Mouse (Mus musculus): ENCODE measurements at regions not wholly inside any gene's neighbourhood (a gene's known extent, or its start where the extent isn't known, plus 50 kb on each side); places are given as distances from the start of the nearest gene placed in this dataset.
"Not testable (repeated sequence)": the region's sequence is repeated elsewhere in the genome, so short reads cannot be mapped to it uniquely, and the experiment has no call there.

DNA sequence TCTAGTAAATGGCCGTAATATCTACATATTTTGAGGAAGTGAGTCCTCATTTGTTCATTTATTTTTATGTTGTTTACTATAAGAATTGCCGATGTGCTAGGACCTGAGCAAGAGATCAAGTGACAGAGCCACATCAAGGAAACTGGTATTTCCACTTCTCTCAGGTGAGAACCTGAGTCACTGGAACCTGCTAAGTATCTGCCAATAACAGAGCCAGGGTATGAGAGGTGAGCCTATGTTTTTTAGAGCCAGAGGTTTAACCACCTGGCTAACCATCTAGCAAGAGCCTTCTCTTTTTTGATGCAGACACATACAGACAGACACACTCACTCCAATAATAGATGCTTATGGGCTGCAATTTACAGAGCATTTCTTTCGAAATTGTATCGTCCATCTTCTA lies 101.2 kb upstream of the Fam78b start:
- no peak for DNase-seq (ENCODE audit: low read depth)

DNA sequence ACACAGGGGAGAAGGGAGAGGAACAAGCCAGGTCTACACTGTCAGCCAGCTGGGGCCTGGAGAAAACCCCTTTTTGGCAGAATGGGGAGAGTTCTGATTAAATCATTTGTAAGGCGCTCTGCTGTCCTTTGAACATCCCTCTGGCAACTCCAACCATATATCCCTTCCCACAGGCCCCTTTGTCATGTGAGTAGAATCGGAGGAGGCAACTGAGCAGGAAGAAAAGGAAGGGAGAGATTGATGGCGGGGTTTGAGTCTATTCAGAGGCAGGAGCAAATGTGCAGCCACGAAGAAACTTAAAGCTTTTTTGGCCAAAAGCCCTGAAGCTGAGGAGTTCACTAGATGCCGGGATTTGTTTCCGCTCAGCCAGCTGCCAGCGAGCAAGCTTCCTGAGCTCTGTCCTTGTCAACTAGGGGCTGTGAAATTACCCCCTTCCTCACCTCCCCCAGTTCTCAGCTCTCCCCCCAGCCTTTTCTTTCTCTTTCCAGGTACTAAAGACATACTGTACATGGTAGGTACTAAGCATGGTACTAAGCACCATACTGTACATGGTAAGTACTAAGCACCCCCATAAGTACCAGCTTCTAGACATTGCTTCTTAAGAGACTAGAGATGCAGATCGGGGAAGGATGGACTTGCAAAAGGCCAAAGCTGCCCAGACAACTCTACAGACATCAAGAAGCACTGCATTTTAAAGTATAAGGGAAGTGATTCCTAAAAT lies 100.6 kb upstream of the Fam78b start:
- DNase-seq (ENCODE audit: low read depth): no peak

DNA sequence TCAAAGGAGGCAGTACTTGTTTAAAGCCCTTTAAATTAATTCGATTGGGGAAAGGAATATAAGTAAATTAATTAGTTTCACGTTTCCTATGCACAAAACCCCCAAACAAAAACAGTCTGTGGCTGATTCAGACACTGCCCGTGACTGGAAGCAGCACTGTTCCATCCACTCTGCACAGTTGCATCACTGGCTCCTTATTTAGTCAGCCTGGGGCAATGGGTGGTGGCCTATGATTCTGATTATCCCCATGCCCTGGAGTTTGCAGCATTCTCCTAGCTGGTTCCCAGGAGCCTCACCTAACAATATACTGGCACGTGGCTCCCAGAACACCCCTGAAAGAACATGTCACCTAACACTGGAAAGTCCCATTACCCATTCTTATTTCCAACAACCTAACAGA lies 99.6 kb upstream of the Fam78b start:
- DNase-seq (ENCODE audit: low read depth): no peak

- DNase-seq (ENCODE audit: low read depth): no peak
These were observed 97.8 kb upstream of the Fam78b start for GRCm38 (mm10) chr1:166903417-166903816.

GRCm38 (mm10) chr1:166908231-166908805 lies 92.9 kb upstream of the Fam78b start:
- no peak for DNase-seq (ENCODE audit: low read depth)

- DNase-seq (ENCODE audit: low read depth): not testable (repeated sequence)
These were observed 89.0 kb upstream of the Fam78b start for GRCm38 (mm10) chr1:166912195-166912594.

- DNase-seq (ENCODE audit: low read depth): no peak
These were observed 78.1 kb upstream of the Fam78b start for GRCm38 (mm10) chr1:166922911-166923712.

- DNase-seq (ENCODE audit: low read depth): no peak
These were observed 77.6 kb upstream of the Fam78b start for GRCm38 (mm10) chr1:166923713-166923975.

DNA sequence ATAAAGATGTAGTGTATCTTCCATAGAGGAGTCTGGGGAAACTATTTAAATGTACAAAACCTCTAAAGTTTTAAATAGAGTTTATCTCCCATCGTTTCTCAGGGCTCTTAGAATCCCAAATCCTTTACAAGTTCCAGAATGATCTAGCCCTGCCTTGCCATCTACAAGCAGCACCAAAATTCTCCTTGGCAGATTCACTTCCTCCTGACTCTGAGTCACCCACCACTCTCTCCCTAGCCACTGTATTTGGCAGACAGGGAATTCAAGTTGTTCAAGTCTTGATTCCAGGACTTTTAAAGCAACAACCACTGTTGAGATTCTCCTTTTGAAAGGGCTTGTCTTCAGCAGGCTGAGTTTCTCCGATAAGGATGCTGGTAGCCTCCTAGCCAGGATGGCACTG lies 77.1 kb upstream of the Fam78b start:
- no peak for DNase-seq (ENCODE audit: low read depth)

DNA sequence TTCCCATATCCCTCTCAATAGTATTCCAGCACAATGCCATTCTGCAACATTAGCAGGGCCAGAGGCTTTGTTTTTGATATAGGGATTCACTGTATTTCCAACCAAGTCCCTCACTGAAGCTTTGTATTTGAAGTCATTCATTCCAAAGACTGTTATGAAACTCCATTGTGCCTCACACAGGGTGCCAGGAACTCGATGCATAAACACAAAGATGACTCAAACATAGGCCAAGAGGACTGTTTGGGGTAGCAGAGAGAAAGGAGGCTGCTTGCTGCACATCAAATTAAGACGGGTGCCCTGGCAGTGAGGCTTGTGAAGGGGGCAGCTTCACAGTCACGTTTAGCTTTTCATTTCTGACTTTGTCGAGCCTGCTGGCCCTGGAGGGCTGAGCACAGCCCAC lies 75.1 kb upstream of the Fam78b start:
- no peak for DNase-seq (ENCODE audit: low read depth)

DNA sequence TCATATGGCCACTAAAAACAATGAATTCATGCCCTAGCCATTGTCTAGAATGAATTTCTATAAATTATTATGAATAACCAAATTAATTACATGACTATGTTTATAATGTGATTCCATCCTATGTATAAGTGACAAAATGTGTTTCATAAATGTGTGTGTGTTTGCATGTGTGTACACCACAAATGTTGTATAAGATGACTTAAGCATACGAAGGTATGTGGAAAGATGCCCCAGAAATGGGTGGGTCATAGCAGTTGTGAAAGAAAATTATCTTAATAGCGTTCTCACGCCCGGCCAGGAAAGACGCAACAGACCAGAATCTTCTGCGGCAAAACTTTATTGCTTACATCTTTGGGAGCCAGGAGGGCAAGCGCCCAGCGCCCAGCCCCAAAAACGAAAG lies 61.5 kb upstream of the Fam78b start:
- DNase-seq (ENCODE audit: low read depth): not testable (repeated sequence)

- peak; percentile 7 for DNase-seq (ENCODE audit: low read depth)
These were observed 60.8 kb upstream of the Fam78b start for GRCm38 (mm10) chr1:166940146-166941076.

DNA sequence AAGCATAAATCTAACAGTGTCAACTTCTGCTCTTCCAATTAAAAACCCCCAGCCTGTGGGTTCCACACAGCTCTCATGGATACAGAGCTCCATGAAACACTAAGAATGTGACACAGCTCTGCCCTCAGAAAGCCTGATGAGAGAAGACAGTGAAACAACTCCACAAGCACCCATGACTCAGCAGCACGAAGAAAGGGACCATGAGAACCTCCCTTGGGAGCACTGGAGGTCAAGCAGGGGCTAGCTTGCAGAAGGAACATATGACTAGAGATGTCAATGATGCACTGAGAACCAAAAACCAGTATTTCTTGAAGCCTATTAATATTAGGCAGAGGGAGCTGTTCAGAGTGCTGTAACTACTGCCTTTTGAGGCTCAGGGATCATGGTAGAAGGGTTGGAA lies 59.0 kb upstream of the Fam78b start:
- DNase-seq (ENCODE audit: low read depth): no peak

DNA sequence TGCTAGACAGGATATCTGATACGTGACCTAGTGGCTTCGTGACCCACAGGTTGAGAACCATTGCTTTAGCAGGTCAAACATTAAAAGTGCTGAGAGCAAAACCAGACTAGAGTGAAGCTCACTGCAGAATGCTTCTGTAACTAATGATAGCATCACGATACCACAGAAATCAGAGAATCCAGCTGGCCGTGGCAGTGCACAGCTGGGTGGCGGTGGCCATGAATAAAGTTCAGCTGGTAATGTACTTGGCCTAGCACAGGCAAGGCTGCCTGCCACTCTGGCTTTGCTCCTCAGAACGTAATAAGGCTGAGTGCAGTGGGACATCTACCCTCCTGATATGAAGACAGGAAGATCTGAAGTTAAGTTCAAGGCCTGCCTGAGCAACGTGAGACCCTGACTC lies 56.7 kb upstream of the Fam78b start:
- DNase-seq (ENCODE audit: low read depth): no peak

DNA sequence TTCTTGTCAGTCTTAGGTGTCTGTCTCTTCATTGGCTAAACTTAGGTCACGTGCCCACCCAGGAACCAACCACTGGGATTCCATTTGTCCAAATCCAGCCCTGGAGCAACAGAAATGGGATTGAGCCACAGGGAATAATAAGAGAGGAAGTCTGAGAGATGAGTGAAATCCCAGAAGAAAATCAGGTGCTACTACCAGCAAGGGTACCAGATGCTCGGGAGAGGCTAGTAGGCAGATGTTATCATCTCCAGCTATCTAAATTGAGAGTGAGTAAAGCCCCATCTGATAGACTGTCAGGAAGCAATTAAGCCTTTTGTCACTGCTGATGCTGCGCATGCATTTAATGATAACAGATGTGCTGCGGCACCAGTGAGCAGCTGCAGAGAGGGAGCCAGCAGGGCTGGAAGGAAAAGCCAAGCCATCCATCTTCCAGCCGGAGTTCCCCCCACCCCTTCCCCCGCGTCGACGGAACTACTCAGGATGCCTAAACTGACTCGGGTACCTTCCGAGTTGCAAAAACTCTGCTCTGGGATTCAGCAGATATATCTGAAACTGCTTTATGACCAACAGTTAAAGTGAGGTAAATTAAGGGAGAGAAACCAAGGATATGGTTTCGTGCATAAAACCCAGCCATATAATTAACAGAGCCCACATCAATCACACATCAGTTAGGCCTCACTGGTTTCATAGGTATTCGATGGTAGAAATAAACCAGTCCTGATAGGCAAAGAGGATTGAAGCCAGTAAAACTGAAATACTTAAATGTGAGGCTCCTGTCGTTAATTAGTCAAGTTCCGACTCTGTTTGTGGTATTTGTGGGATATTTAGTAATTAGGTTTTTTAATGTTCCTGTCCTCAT lies 53.1 kb upstream of the Fam78b start:
- no peak for DNase-seq (ENCODE audit: low read depth)

Data from induced T-regulatory cell, adult 2 months (primary cell).